Mouse (Mus musculus) intestine, embryonic 16.5 days (tissue): ENCODE results near the gene Sncb. TPM values are rescaled to one million over a fixed set of nuclear protein-coding genes. Genes with fewer than 3 reads are reported as not detected.

ENCODE experiments used
- ATAC-seq: fragments of 200-750 bp; cut with Nextera tagmentation; 2 replicates; pipeline ENCODE4 v1.8.0; 2017; ENCODE audit warnings: moderate TSS enrichment, moderate library complexity
- H3K27ac ChIP-seq: fragments of 300-500 bp; sonication (generic); 2 replicates; pipeline ENCODE4 v1.5.1; 2014; ENCODE audit warnings: mild to moderate bottlenecking, low read length
- H3K27me3 ChIP-seq: fragments of 300-500 bp; sonication (generic); replicated peaks from 2 replicates; pipeline ENCODE4 v1.6.1; 2014; ENCODE audit warnings: low read length, control low read depth, mixed read lengths; ENCODE audit not compliant: control insufficient read depth, insufficient read depth
- H3K36me3 ChIP-seq: fragments of 300-500 bp; sonication (generic); 2 replicates; pipeline ENCODE4 v1.6.1; 2014; ENCODE audit warnings: low read length, control low read depth; ENCODE audit not compliant: control insufficient read depth, insufficient read depth
- H3K4me1 ChIP-seq: fragments of 300-500 bp; sonication (generic); 2 replicates; pipeline ENCODE4 v1.6.1; 2014; ENCODE audit warnings: low read length, control low read depth, mixed read lengths; ENCODE audit not compliant: control insufficient read depth, insufficient read depth
- H3K4me2 ChIP-seq: fragments of 300-500 bp; sonication (generic); 2 replicates; pipeline ENCODE4 v1.6.1; 2014; ENCODE audit warnings: low read depth, low read length, control low read depth
- H3K4me3 ChIP-seq: fragments of 300-500 bp; sonication (generic); 2 replicates; pipeline ENCODE4 v1.5.1; 2014; ENCODE audit warnings: mild to moderate bottlenecking, low read length
- H3K9ac ChIP-seq: fragments of 300-500 bp; sonication (generic); 2 replicates; pipeline ENCODE4 v1.6.1; 2014; ENCODE audit warnings: low read depth, low read length
- H3K9me3 ChIP-seq: fragments of 300-500 bp; sonication (generic); 2 replicates; pipeline ENCODE4 v1.6.1; 2016; ENCODE audit warnings: low read length, control low read depth; ENCODE audit not compliant: control insufficient read depth
- WGBS: fragments of 180-500 bp; shearing (Covaris S2); extraction: QIAGEN DNeasy Blood & Tissue Kit; methylation state at CpG from one replicate; pipeline ENCODE4 v1.1.7; 2014; 5-methylcytosine and 5-hydroxymethylcytosine counted together
- polyA plus RNA-seq: library from polyadenylated mRNA; unstranded; fragments of >200 nt; fragmentation: Nextera tagmentation; extraction: Ambion mirVana; gene quantifications from 2 replicates; pipeline ENCODE4 v1.2.1, GENCODE M21; 2015

Gene Sncb
- polyA plus RNA-seq, result 0.39 and 0.46 TPM in 2 replicates

- Histone ChIP-seq H3K9ac (no peak within 1 kb of the TSS), H3K36me3 (no peaks in the 10 kb centered on the region), H3K27me3 (peaks cover 44% of the 10 kb centered on the region), H3K4me3 (peak within 1 kb of the TSS; percentile 36), H3K4me2 (peak within 1 kb of the TSS; percentile 52), H3K4me1 (peaks cover 6% of the 10 kb centered on the region), H3K27ac (no peak within 1 kb of the TSS), H3K9me3 (no peaks in the 10 kb centered on the region)
- peak; percentile 60; the same call in 1 of the 2 replicates for ATAC-seq
- 2% methylated on average over 35 of the region's 35 CpGs for WGBS
Observed at GRCm38 (mm10) chr13:54766192-54766768, at the start of gene Sncb. Gene Sncb (minus strand): TSS chr13:54766595.

GRCm38 (mm10) chr13:54813381-54813780 lies 47.0 kb upstream of the Sncb start:
- H3K27me3 ChIP-seq, result no peaks in the 10 kb centered on the region
- no peak overlapping the region for H3K27ac ChIP-seq
- no peak overlapping the region for H3K4me2 ChIP-seq
- H3K9ac ChIP-seq, result no peak overlapping the region
- H3K4me1 ChIP-seq, result no peaks in the 10 kb centered on the region
- H3K9me3 ChIP-seq, result no peaks in the 10 kb centered on the region
- ATAC-seq, result no peak
- H3K36me3 ChIP-seq, result no peaks in the 10 kb centered on the region
- H3K4me3 ChIP-seq, result no peak overlapping the region
- WGBS, result 84% methylated on average over 9 of the region's 9 CpGs

DNA sequence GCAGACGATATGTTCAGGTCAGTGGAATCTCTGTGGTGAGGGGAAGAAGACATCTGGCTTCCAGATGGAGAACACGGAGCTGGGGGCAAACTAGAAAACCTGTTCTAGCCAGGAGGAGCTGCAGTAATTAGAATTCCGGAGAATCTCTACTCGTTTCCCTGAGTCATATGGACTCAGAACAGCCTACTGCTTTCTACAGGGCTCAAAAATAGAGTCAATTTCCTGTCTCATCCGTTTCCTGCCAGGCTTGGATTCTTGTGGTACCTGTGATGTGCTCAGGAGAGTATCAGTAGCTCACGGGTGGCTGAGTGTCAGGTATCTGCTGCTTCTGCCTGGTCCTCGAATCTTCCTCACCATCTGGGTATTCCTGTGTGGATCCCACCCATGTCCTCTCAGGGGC lies 45.1 kb upstream of the Sncb start:
- peaks cover under 1% of the 10 kb centered on the region; the same call in 1 of the 2 replicates for H3K27me3 ChIP-seq
- no peak overlapping the region for H3K9ac ChIP-seq
- no peaks in the 10 kb centered on the region for H3K9me3 ChIP-seq
- H3K4me3 ChIP-seq, result no peak overlapping the region
- no peaks in the 10 kb centered on the region for H3K4me1 ChIP-seq
- 63% methylated on average over 7 of the region's 7 CpGs for WGBS
- H3K4me2 ChIP-seq, result no peak overlapping the region
- ATAC-seq, result no peak
- H3K27ac ChIP-seq, result no peak overlapping the region
- H3K36me3 ChIP-seq, result no peaks in the 10 kb centered on the region

GRCm38 (mm10) chr13:54808067-54808466 lies 41.7 kb upstream of the Sncb start:
- Histone ChIP-seq H3K4me1 (no peaks in the 10 kb centered on the region), H3K9ac (no peak overlapping the region), H3K27me3 (peaks cover 3% of the 10 kb centered on the region; the same call in 1 of the 2 replicates), H3K36me3 (no peaks in the 10 kb centered on the region), H3K9me3 (0 out of 2 replicates have a peak, but pooled peaks cover under 1% of the 10 kb centered on the region), H3K4me3 (no peak overlapping the region), H3K4me2 (no peak overlapping the region), H3K27ac (no peak overlapping the region)
- ATAC-seq, result no peak
- 73% methylated on average over 12 of the region's 12 CpGs for WGBS

GRCm38 (mm10) chr13:54806434-54806976 lies 40.1 kb upstream of the Sncb start:
- no peaks in the 10 kb centered on the region for H3K36me3 ChIP-seq
- peaks cover 3% of the 10 kb centered on the region; the same call in 1 of the 2 replicates for H3K27me3 ChIP-seq
- no peak overlapping the region for H3K4me2 ChIP-seq
- 42% methylated on average over 13 of the region's 13 CpGs for WGBS
- no peak overlapping the region for H3K9ac ChIP-seq
- no peak for ATAC-seq
- H3K4me3 ChIP-seq, result no peak overlapping the region
- no peaks in the 10 kb centered on the region for H3K4me1 ChIP-seq
- H3K9me3 ChIP-seq, result 0 out of 2 replicates have a peak, but pooled peaks cover 3% of the 10 kb centered on the region
- H3K27ac ChIP-seq, result no peak overlapping the region

GRCm38 (mm10) chr13:54805134-54805838 lies 38.9 kb upstream of the Sncb start:
- H3K4me2 ChIP-seq, result no peak overlapping the region
- H3K27ac ChIP-seq, result no peak overlapping the region
- H3K27me3 ChIP-seq, result peaks cover 3% of the 10 kb centered on the region; the same call in 1 of the 2 replicates
- no peak overlapping the region for H3K9ac ChIP-seq
- WGBS, result 37% methylated on average over 21 of the region's 21 CpGs
- 0 out of 2 replicates have a peak, but pooled peaks cover 3% of the 10 kb centered on the region for H3K9me3 ChIP-seq
- H3K36me3 ChIP-seq, result no peaks in the 10 kb centered on the region
- no peak overlapping the region for H3K4me3 ChIP-seq
- H3K4me1 ChIP-seq, result no peaks in the 10 kb centered on the region
- ATAC-seq, result no peak

GRCm38 (mm10) chr13:54803010-54803409 lies 36.6 kb upstream of the Sncb start:
- no peak overlapping the region for H3K27ac ChIP-seq
- no peaks in the 10 kb centered on the region for H3K4me1 ChIP-seq
- no peaks in the 10 kb centered on the region for H3K36me3 ChIP-seq
- 80% methylated on average over 6 of the region's 6 CpGs for WGBS
- no peak overlapping the region for H3K4me3 ChIP-seq
- peaks cover 3% of the 10 kb centered on the region; the same call in 1 of the 2 replicates for H3K27me3 ChIP-seq
- no peak overlapping the region for H3K9ac ChIP-seq
- H3K9me3 ChIP-seq, result 0 out of 2 replicates have a peak, but pooled peaks cover 3% of the 10 kb centered on the region
- H3K4me2 ChIP-seq, result no peak overlapping the region
- no peak for ATAC-seq

- 48% methylated on average over 4 of the region's 4 CpGs for WGBS
- H3K4me3 ChIP-seq, result no peak overlapping the region
- H3K4me1 ChIP-seq, result no peaks in the 10 kb centered on the region
- H3K27ac ChIP-seq, result no peak overlapping the region
- H3K9me3 ChIP-seq, result 0 out of 2 replicates have a peak, but pooled peaks cover 3% of the 10 kb centered on the region
- no peak overlapping the region for H3K4me2 ChIP-seq
- no peaks in the 10 kb centered on the region for H3K27me3 ChIP-seq
- no peaks in the 10 kb centered on the region for H3K36me3 ChIP-seq
- H3K9ac ChIP-seq, result no peak overlapping the region
- ATAC-seq, result no peak
Observed at GRCm38 (mm10) chr13:54800206-54800605, 33.8 kb upstream of the Sncb start.

GRCm38 (mm10) chr13:54799701-54800100 lies 33.3 kb upstream of the Sncb start:
- 0 out of 2 replicates have a peak, but pooled peaks cover 3% of the 10 kb centered on the region for H3K9me3 ChIP-seq
- peak overlapping the region; percentile 28; the same call in 1 of the 2 replicates for H3K4me2 ChIP-seq
- no peaks in the 10 kb centered on the region for H3K36me3 ChIP-seq
- no peak overlapping the region for H3K27ac ChIP-seq
- H3K4me1 ChIP-seq, result no peaks in the 10 kb centered on the region
- ATAC-seq, result peak; percentile 33; the same call in 1 of the 2 replicates
- WGBS, result 15% methylated on average over 9 of the region's 9 CpGs
- H3K4me3 ChIP-seq, result no peak overlapping the region
- no peak overlapping the region for H3K9ac ChIP-seq
- no peaks in the 10 kb centered on the region for H3K27me3 ChIP-seq
